Mouse (Mus musculus): ENCODE data around the gene Tmem129.

Tmem129 gene

DNA sequence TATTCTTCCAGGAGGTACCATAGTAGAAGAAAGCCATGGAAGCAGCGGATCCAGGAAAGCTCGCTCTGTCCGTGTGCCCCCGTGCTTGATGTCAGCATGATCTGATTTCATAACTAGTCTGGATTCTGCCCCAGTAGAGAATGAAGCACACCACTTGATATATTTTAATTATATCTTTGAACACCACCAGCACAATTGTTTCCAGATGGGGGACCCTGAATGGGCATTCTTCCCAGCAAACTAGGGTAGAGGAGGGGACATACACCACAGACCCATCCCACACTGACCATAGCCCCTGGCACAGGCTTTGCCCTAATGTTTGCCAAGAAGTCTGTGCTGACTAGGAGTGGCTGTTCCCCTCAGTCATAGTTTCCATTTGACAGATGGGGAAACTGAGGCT lies 26.7 kb upstream of the Tmem129 start:
- DNase-seq, result no peak

DNA sequence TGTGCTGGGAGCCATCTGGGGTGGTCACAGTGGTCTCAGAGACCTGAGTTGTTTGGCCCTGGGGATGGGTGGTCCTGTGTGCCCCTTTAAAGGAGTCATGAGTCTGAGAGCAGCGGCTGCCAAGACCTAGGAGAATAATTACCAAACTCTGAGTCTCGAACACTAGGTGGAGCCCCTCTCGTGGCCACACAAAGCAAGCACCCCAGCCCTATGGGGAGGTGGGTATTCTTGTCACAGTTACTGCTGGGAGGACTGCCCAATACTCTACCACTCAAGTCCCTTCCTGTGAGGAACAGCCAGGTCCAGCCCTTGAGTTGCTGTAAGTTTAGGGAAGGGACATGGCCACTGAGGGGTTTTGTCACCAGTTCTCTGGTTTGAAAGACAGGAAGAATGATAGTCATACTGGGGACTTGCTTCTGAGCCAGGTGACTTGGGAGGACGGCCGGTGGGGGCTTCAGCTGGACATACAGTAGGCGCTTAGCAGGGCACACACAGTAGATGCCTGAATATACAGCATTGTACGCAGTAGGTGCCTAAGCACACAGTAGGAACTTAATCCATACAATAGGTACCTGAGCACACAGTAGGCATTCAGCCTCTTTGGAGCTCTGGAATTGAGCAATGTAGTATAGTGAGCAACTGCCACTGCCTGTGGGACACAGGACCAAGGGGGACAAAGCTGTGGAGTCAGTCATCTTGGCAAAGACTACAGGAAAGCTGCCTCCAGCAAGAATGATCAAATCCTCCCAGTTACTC lies 25.9 kb upstream of the Tmem129 start:
- DNase-seq, result no peak

DNA sequence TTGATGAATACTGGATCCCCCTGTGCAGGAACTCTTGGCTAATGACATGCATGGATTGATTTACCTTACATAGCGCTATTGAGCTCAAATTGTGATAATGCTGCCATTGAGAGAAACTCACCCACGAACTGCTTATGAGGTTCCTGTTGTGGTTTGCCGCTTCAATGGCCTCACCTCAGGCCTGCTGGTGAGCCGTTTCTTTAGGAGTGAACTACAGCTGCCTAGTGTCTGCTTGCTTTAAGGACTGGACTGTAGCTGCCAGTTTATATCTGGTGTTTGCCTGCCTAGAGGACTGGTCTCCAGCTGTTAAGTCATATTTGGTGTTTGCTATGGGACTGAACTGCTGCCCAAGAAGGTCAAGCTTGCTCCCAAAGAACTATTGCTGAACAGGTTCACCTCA lies 24.7 kb upstream of the Tmem129 start:
- DNase-seq, result no peak

DNA sequence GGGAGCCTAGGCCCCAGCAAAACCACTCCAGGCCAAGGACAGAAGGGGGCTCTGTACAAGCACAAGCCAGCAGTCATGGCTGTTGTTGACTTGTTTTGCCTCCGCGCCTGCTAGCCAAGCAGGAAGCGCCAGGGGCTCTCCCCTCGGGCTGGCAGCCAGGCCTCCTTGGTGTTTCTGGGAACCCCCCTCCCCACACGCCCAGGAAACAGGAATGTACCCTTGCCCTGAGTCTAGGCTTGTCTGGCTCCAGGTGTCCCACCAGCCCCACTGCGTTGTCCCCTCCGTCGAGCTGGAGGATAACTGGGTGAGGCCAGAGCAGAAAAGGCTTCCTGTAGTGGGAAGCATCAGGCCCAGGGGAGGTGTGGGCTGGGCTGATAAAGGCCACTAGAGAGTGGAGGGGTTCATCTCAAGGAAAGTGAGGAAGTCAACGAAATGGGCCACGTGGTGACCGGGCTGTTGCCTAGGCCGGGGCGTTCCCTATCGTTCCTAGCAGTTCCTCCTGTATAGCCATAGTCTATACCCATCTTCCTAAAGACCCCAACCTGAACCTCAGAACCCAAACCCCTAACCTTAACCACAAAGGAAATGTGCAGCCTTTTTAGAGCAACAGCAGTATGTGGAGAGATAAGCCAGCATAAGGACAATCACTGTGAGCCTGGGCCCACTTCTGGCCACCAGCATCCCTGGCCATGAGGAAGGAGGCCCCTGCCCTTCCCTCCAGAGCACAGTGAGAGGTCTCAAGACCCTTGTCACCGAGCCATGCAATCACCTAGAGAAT lies 23.6 kb upstream of the Tmem129 start:
- no peak for DNase-seq

DNA sequence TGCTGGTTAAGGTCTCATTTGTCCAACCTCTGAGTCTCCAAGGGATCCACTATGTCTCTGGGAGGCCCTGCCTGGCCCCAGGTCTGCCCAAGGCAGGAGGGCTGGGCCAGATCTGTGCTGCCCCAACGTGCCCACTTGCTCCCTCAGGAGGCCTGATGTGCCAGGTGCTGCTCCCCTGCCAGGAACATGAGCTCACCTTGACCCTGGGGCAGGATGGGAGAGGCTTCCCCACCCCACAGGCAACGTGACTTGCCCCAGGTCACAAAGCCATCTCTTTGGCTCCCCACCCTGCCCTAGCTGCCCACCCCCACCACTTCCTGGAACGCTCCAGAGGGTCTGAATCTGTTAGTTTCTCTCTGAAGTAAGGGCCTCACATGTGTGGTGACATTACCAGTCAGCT lies 22.8 kb upstream of the Tmem129 start:
- DNase-seq, result no peak

DNA sequence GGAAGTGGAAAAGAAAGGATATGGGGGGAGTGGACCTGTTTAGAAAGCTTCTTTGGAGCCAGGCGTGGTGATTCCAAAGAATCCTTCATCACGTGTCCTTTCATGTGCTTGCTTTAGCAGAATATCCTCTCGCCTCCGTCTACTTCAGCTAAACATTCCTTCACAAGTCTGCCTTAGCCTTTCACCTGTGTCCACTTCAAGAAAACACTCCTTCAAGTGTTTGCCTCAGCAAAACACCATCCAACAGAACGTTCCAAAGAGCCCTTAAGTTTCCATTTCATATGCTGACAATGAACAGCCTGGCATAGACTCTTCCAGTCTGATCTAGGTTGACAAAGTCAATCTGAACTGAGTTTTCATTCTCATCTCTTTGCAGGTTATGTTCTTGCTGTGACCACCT lies 20.0 kb upstream of the Tmem129 start:
- no peak for DNase-seq

DNA sequence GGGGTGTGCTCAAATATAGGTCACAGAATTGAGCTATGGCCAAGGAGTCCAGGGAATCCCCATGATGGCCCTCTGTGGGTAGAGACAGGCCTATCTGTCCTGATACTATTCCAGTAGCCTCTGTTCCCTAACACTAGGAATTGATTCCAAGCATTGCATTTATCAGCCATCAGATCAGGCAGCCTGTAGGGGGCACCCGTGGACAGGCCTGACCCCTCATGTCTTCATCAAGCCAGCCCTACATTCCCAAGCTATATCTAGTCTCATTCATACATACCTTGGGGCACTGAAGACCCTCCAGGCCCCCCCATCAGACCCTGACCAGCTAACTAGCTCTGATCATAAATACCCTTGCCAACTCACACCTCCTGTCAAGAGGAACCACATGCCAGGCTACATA lies 17.7 kb upstream of the Tmem129 start:
- DNase-seq, result no peak

DNA sequence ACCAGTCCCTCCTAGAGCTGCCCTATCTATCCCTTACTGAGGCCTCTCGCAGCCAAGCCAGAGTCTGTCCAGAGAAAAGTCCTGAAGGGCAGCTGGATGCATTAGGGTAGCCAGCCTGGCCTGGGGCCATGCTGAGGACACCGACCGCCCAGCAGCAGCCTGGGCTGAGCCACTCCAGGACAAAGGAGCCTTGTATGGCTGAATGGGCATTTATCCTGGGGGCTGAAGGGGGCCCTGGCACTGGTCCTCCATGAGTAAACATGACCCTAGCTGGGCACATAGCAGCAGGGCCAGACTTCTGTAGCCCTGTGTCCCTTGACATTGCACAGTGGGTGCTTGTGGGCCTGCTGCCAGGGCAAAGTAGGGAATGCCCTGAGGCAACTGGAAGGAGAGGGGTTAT lies 16.2 kb upstream of the Tmem129 start:
- DNase-seq, result peak; percentile 52

DNA sequence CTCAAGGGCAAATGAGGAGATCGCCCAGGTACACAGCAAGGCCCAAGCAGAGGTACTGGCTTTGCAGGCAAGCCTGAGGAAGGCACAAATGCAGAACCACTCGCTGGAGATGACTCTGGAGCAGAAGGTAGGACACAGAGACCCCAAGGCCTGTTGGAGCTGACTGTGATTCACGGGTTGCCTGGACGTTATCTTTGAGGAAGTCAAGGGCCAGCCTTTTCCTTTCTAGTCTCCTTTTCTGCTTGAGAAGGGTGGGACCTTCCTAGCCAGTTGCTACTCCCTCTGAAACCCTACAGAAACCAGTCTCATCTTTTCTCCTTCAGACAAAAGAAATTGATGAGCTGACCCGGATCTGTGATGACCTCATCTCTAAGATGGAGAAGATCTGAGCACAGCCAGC lies 13.4 kb upstream of the Tmem129 start:
- no peak for DNase-seq

DNA sequence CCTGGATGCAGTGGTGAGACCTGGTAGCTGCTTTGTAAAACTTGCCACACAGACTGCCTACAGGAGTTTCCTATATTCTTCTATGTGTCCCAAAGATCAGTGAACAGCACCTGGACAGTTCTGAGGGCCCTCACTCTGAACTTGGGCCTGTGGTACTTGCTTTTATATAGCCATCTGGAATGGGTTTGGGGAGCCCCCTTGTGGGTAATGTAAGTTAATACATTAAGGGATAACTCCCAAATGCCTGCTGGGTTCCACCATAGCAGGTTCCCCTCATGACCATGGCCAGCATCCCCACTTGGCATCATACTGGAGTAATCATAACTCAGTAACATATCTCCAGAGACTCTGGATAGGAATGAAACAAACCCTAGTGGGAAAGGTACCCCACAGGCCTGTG lies 10.0 kb upstream of the Tmem129 start:
- no peak for DNase-seq

DNA sequence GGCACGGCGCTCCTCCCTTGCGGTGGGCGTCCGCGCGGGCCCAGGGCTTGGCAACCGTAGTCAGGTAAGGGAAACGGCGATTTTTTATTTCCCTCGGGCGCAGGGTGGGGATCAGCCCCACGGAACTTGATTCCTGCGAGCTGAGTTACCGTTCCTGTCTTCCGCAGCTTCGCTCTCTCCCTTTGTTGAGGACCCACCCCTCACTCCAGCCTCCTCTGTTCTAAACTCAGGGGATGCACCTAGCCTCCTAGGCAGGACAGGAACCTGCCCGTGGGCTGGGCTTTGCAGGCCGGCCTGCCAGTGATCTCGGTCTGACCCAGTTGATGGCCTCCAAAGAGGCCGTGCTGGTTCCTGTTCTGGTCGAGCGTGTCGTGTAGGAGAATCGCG lies 441 bp upstream of the Tmem129 start:
- DNase-seq, result no peak

DNA sequence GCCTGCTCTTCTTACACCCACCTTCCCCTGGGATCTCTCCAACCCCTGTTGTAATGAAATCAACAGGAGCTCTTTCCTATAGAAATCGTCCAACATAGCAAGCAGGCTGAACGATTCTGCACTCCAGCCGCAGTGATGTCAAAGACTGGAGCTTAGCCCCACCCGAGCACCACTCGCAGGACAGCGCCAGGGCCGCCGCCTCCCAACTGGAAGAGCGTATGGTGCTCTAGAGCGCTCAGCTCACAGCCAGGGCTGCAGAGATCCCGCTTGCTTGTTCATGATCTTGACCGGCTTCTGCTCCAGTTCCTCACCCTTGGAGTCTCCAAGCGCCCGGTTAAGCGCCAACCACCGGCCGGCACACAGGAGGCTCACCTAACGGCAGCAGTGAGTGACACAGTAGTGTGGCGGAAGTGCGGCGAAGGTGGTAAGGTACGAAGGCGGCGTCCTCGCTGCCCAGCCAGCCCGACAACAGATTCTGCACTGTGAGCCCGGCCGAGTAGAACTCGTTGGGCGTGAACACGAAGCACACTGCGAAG lies 897 bp downstream of the Tmem129 start:
- no peak for DNase-seq

DNA sequence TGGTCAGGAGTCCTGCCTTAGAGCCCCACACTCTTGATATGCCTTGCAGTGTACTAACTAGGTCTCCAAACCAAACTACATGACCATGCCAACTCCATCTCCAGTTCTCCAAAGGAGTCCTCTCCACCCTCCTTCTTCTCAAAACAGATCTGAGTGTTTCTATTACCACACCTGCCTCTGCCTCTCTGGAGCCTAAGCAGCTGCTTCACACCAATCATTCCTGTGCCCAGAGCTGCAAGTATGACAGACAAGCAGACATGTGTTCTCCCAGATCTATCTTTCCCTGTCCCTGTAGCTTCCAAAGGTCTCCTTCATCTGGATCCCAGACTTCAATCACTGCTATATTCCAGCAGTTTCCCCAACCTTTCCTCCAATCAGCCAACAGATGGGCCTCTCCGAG lies 1.5 kb downstream of the Tmem129 start:
- DNase-seq, result peak; percentile 32

DNA sequence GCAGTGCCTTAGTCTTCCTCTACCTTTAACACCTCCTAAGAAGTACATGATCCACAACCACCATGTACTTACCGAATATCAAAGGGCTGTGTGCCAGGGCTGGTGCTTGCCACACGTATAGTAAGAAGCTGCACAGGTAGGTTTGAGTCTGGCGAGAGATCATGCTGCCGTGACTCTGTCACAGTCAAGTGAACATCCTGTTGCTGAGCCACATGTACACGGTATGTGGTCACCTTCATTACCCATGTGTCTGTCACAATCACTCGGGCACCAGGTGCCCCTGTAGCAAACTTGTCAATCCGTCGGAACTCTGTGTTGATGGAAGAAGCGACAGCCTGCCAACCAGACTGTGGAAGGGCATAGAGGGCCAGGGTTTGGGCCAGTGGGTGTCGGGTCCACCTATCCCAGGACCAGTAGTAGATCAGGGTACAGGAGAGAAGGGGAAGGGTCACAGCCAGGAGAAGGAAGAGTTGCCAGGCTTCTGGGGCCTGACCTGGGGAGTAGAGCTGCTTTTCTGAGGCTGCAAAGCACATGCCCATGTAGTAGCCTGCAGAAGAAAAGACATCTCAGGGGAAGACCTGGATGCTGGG lies 2.9 kb downstream of the Tmem129 start:
- peak; percentile 57 for DNase-seq

DNA sequence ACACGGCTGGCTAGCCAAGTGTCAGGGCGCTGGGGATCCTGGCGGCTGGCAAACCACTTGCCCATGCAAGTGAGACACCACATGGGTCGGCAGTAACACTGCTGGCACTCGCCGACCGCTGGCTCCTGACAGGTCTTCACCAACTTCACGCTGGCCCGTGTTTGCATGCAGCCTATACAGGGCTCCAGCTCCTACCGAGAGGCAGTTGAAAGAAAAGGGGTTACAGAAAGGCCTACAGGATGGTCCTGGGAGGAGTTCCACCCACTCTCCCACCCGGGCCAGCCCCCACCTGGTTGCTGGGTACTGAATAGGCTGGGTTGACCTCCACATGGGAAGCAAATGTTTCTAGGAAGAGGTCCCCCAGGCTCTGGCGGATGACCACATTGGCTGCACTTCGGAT lies 3.8 kb downstream of the Tmem129 start:
- DNase-seq, result peak; percentile 62

DNA sequence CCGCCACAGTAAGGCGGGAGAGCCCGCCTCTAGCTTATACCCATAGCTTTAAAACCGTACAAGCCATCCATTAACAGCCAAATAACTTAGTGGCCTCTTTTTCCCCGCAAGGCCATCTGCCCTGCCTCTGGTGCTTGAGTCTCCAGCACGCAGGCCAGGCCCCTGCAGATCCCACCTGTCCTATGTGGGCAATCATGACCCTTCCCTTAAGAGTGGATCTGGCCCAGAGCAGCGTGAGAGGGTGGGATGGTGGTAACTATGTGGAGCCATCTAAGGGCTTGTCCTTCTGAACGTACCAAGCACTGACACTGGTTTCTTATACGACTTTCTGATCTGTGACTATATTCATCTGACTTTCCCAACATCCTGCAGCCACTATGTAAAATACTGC lies 5.4 kb downstream of the Tmem129 start:
- DNase-seq, result no peak

DNA sequence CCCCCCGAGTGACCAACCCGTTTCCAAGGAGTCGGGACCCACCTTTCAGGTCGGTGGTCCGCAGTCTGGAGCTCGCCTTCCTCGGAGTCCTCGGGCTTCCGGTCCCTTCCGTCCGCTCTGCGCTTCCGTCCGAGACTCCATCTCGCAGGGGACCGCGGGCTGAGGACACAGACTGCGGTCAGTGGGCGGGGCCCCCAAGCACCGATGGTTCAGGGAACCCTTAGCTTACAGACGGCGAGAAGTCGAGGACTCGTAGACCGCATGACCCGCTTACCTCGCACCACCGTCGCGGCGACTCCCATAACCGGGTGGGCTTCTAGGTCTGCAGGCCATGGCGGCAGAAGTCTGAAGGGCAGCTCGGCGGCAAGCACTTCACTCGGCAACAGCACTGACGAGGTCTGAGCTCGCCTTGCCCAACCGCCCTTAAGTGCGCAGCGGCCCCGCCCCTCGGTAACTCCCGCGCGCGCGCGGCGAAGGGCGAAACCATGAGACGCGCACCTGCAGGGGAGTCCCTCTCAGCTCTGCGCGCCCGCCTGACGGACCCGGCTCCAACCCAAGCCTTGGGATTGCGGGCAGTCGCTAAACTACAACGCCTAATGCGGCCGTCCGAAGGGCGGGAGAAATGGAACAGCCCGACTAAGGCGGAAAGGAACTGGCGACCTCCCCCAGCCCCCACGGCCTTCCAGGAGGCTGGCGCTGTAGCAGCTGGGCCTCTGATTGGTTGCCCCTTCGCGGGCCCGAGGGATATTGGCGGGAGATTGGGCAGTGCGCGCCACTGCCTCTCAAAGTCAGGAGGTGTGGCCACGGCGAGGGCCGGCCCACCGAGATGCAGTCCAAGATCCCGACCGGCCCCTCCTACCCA lies 6.1 kb downstream of the Tmem129 start, which contains the start of gene Slbp:
Gene Slbp (minus strand): TSS at position 654 of the 862 bp plus-strand sequence.
- DNase-seq, result peak; percentile 97

DNA sequence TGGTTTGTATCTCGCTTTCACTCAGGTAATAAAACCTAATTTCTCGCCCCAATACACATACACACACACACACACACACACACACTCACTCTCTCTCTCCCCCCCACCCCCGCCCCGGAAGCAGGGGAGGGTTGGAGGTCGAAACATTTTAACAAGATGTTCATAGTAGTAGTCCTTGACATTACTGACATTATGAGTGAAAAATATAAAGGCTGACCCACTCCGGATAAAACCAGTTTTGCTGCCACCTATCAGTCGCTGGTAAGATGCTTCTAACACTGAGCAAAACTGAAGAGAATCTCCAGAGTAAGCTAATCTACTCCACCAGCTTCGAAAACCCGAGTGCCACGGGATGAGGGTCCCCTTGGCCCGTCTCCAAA lies 6.7 kb downstream of the Tmem129 start:
- no peak for DNase-seq

DNA sequence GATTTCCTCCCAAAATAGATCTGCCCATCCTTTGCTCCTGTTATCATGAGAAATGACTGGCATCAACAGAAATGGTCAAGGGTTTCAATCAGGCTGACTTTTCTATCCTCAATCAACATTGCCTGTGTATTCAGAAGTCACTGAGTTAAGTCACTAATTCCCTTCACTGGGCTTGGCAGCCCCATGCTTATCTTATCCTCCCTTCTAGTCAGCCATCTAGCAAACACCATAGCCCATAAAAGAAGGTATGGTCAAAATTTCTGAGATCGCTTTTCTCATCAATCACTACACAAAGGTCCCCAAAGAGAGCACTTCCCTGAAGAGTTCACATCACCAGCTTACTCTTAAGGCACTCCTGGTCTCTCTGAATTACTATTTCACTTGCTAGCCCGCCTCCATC lies 7.2 kb downstream of the Tmem129 start:
- DNase-seq, result no peak

DNA sequence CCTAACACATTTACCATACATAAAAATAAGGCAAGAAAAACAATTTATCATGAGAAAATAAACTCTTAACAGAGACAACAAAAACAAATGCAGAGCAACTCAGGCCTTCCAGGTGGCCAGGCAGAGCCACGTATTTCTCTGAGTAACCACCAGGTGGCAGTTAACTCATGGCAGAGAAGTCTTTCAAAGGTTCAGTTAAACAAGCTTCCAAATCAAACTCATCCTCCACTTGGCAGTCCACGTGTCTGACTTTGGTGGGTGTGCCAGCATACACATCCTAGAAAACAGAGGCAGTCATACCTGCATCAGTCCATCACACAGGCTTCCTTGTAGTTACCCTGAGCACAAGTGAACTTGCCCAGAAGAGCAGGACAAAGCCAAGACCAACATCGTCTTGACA lies 17.6 kb downstream of the Tmem129 start:
- DNase-seq, result no peak

DNA sequence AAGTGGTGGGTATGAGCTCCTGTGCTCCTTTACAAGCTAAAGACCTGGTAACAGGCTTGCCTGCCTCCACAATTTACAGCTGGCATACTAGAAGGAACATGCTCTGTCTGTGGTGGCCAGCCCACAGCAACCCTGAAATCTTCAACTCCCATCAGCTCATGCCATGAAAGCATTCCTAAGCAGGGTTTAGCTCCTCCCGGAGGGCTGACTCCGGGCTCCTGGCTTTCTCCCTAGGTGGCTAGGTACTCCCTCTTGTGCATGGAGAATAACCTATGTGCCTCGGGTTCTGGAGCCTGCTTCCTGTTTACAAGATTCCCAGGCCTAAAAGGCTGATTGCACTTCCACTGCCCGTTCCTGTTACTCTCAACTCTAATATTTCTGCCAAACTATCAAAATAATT lies 19.4 kb downstream of the Tmem129 start:
- no peak for DNase-seq

DNA sequence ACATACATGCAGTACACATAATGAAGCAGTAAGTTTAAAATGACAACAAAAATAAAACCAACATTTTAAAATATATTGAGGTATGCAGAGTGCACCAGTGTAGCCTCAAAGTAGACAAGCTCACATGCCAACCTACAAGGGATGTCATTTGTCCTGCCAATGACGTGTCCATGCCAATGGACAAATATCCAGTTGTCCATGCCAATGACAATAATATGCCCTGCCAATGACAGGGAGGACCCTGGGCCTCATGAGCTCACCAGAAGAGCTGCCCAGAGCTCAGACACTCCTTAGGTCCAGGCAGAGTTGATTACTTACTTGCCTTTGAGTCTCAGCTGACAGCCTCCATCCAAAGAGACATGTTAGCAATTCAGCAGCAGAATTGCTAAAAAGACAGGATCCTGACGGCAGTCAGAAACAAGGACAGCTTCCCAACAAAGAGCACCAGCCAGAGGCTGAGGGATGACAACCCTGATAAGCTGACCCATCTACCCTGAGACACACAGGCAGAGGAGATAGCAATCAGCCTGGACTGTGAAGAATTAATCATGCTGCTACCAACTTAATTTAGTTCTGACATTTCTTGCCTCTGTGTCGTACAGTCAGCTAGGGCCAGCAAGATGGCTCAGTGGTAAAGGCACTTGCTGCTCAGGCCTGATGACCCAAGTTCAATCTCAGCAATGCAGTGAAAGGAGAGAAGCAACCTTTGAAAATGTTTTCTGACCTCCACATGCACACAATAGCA lies 20.4 kb downstream of the Tmem129 start:
- DNase-seq, result no peak

All from cerebellum, adult 11-12 months (tissue).